Mouse (Mus musculus) embryo, embryonic 10.5 days (tissue): ENCODE measurements around the gene Fgfr2.

Source experiments
- DNase-seq: peaks from one replicate; pipeline ENCODE4 v3.0.0-alpha.2; 2015; ENCODE audit warnings: low spot score

The Fgfr2 gene

GRCm38 (mm10) chr7:130982371-130982770 lies 2140.8 kb downstream of the Fgfr2 start:
- peak; percentile 39 for DNase-seq

GRCm38 (mm10) chr7:130980130-130980529 lies 2143.0 kb downstream of the Fgfr2 start:
- DNase-seq: no peak

GRCm38 (mm10) chr7:130978545-130978944 lies 2144.6 kb downstream of the Fgfr2 start:
- no peak for DNase-seq

GRCm38 (mm10) chr7:130977794-130978521 lies 2145.2 kb downstream of the Fgfr2 start:
- DNase-seq: no peak

GRCm38 (mm10) chr7:130976305-130976935 lies 2146.7 kb downstream of the Fgfr2 start:
- no peak for DNase-seq

GRCm38 (mm10) chr7:130972767-130973166 lies 2150.4 kb downstream of the Fgfr2 start:
- DNase-seq: no peak

- DNase-seq: no peak
These were observed 2153.6 kb downstream of the Fgfr2 start for GRCm38 (mm10) chr7:130969507-130969906.

GRCm38 (mm10) chr7:130969076-130969475 lies 2154.1 kb downstream of the Fgfr2 start:
- no peak for DNase-seq

GRCm38 (mm10) chr7:130968537-130968936 lies 2154.6 kb downstream of the Fgfr2 start:
- DNase-seq: no peak

- DNase-seq: no peak
These were observed 2155.2 kb downstream of the Fgfr2 start for GRCm38 (mm10) chr7:130967901-130968300.

GRCm38 (mm10) chr7:130966876-130967275 lies 2156.3 kb downstream of the Fgfr2 start:
- DNase-seq: no peak

GRCm38 (mm10) chr7:130966451-130966850 lies 2156.7 kb downstream of the Fgfr2 start:
- DNase-seq: no peak

GRCm38 (mm10) chr7:130965909-130966365 lies 2157.2 kb downstream of the Fgfr2 start:
- DNase-seq: peak; percentile 47

GRCm38 (mm10) chr7:130965396-130965795 lies 2157.8 kb downstream of the Fgfr2 start:
- no peak for DNase-seq

GRCm38 (mm10) chr7:130964686-130965085 lies 2158.5 kb downstream of the Fgfr2 start:
- no peak for DNase-seq

- DNase-seq: no peak
These were observed 2161.7 kb downstream of the Fgfr2 start for GRCm38 (mm10) chr7:130961429-130961828.

- no peak for DNase-seq
These were observed 2163.3 kb downstream of the Fgfr2 start for GRCm38 (mm10) chr7:130959868-130960267.

GRCm38 (mm10) chr7:130958551-130958950 lies 2164.6 kb downstream of the Fgfr2 start:
- DNase-seq: no peak

- DNase-seq: no peak
These were observed 2169.0 kb downstream of the Fgfr2 start for GRCm38 (mm10) chr7:130954177-130954601.

- DNase-seq: no peak
These were observed 2169.8 kb downstream of the Fgfr2 start for GRCm38 (mm10) chr7:130953376-130953775.

- no peak for DNase-seq
These were observed 2172.1 kb downstream of the Fgfr2 start for GRCm38 (mm10) chr7:130951004-130951403.

- DNase-seq: no peak
These were observed 2172.7 kb downstream of the Fgfr2 start for GRCm38 (mm10) chr7:130950482-130950881.

GRCm38 (mm10) chr7:130949331-130949751 lies 2173.8 kb downstream of the Fgfr2 start:
- DNase-seq: no peak
